Mouse (Mus musculus): ENCODE measurements around the gene Strbp. TPM values are rescaled to one million over a fixed set of nuclear protein-coding genes. Genes with fewer than 3 reads are reported as not detected.

The Strbp gene
- polyA plus RNA-seq, 1 experiment from 2014 or later: 27.5 TPM

GRCm38 (mm10) chr2:37556366-37556765 lies 147.3 kb downstream of the Strbp start:
- Histone ChIP-seq H3K4me1 (ENCODE audit: control insufficient read depth, insufficient read depth, low read length) (no peaks in the 10 kb centered on the region), H3K4me3 (ENCODE audit: low read length) (no peak overlapping the region), H3K9me3 (ENCODE audit: control insufficient read depth, low read length) (no peaks in the 10 kb centered on the region; the same call in 1 of the 2 replicates), H3K27ac (ENCODE audit: low read length) (no peak overlapping the region), H3K4me2 (ENCODE audit: low read depth, low read length) (no peak overlapping the region), H3K36me3 (ENCODE audit: control insufficient read depth, insufficient read depth, low read length) (peaks cover 18% of the 10 kb centered on the region), H3K9ac (ENCODE audit: low read depth, low read length) (no peak overlapping the region), H3K27me3 (replicated peaks; ENCODE audit: control insufficient read depth, insufficient read depth, low read length) (no peaks in the 10 kb centered on the region)
- 72% methylated on average over 2 of the region's 2 CpGs for WGBS
- no peak for ATAC-seq

DNA sequence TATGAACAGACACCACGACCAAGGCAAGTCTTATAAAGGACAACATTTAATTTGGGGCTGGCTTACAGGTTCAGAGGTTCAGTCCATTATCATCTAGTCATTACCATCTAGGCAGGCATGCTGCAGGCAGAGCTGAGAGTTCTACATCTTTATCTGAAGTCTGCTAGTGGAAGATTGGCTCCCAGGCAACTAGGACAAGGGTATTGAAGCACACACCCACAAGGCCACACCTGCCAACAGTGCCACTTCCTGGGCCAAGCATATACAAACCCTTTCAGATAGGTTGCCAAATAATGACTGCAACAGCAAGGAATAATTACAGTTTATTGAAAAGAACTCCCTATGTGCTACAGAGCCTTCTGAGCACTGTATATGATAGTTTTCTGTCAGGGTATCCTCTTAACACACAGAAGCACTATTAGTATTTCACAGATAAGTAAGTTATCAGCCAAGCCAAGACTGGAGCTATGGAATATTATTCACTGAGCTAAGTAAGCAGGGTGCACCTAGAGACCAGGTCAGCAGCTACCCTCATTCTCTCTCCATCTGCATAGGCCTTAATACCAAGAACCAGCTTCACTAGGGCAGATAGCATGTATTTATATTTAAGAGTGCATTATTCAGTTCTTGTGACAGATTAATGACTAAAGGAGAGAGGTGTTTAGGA lies 154.2 kb downstream of the Strbp start:
- Histone ChIP-seq H3K36me3 (ENCODE audit: control insufficient read depth, insufficient read depth, low read length) (peaks cover 3% of the 10 kb centered on the region), H3K4me3 (ENCODE audit: low read length) (no peak overlapping the region), H3K9ac (ENCODE audit: low read depth, low read length) (no peak overlapping the region), H3K27me3 (replicated peaks; ENCODE audit: control insufficient read depth, insufficient read depth, low read length) (no peaks in the 10 kb centered on the region), H3K9me3 (ENCODE audit: control insufficient read depth, low read length) (no peaks in the 10 kb centered on the region; the same call in 1 of the 2 replicates), H3K27ac (ENCODE audit: low read length) (no peak overlapping the region), H3K4me2 (ENCODE audit: low read depth, low read length) (no peak overlapping the region), H3K4me1 (ENCODE audit: control insufficient read depth, insufficient read depth, low read length) (no peaks in the 10 kb centered on the region)
- peak; percentile 74 for ATAC-seq
- 81% methylated on average over 1 of the region's 1 CpGs for WGBS

DNA sequence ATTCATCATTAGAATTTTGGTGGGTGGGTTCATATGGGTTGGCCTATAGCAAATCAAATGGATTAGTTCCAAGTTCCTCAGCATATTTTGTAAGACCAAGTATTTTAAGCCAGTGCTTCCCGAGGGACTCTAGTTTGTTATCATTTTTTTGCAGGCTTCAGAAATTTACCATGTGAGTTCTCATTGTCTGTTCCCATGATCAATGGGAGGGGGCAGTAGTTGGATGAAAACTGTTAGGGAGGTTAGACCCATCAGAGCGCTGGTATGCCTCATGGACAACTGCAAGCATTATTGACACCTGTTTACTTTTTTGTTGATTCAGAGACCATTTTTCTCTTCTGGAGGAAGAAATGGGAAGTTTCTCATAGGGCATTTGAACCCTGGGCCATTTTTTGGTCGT lies 172.0 kb downstream of the Strbp start:
- 80% methylated on average over 3 of the region's 3 CpGs for WGBS
- Histone ChIP-seq H3K9me3 (ENCODE audit: control insufficient read depth, low read length) (no peaks in the 10 kb centered on the region), H3K27me3 (replicated peaks; ENCODE audit: control insufficient read depth, insufficient read depth, low read length) (no peaks in the 10 kb centered on the region), H3K36me3 (ENCODE audit: control insufficient read depth, insufficient read depth, low read length) (0 out of 2 replicates have a peak, but pooled peaks cover 2% of the 10 kb centered on the region), H3K4me1 (ENCODE audit: control insufficient read depth, insufficient read depth, low read length) (no peaks in the 10 kb centered on the region), H3K4me2 (ENCODE audit: low read depth, low read length) (no peak overlapping the region), H3K9ac (ENCODE audit: low read depth, low read length) (no peak overlapping the region), H3K4me3 (ENCODE audit: low read length) (no peak overlapping the region), H3K27ac (ENCODE audit: low read length) (no peak overlapping the region)
- no peak for ATAC-seq

DNA sequence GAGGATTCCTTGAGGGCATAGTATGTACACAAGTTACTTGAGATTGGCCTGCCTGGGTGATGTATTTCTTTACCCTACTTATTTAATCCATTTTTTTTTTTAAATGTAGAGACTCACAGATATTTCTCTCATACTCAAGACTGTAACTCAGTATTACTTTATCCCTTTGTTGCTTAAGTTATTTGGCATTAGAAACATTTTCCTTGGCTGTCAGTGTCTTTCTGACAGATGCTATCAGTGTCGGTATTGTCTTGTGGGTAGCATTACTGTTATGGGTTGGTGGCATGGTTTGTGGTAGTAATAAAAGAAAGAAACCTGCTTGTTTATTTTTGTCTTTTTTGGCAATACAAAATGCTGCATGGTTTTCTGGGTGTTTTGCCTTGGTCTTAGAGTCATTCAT lies 172.9 kb downstream of the Strbp start:
- Histone ChIP-seq H3K4me3 (ENCODE audit: low read length) (no peak overlapping the region), H3K9me3 (ENCODE audit: control insufficient read depth, low read length) (no peaks in the 10 kb centered on the region), H3K27me3 (replicated peaks; ENCODE audit: control insufficient read depth, insufficient read depth, low read length) (no peaks in the 10 kb centered on the region), H3K27ac (ENCODE audit: low read length) (no peak overlapping the region), H3K4me2 (ENCODE audit: low read depth, low read length) (no peak overlapping the region), H3K36me3 (ENCODE audit: control insufficient read depth, insufficient read depth, low read length) (0 out of 2 replicates have a peak, but pooled peaks cover 2% of the 10 kb centered on the region), H3K9ac (ENCODE audit: low read depth, low read length) (no peak overlapping the region), H3K4me1 (ENCODE audit: control insufficient read depth, insufficient read depth, low read length) (no peaks in the 10 kb centered on the region)
- ATAC-seq: no peak
- 91% methylated on average over 1 of the region's 1 CpGs for WGBS

- 96% methylated on average over 2 of the region's 2 CpGs for WGBS
- Histone ChIP-seq H3K27ac (ENCODE audit: low read length) (no peak overlapping the region), H3K9ac (ENCODE audit: low read depth, low read length) (no peak overlapping the region), H3K27me3 (replicated peaks; ENCODE audit: control insufficient read depth, insufficient read depth, low read length) (no peaks in the 10 kb centered on the region), H3K4me3 (ENCODE audit: low read length) (no peak overlapping the region), H3K36me3 (ENCODE audit: control insufficient read depth, insufficient read depth, low read length) (0 out of 2 replicates have a peak, but pooled peaks cover 2% of the 10 kb centered on the region), H3K4me1 (ENCODE audit: control insufficient read depth, insufficient read depth, low read length) (no peaks in the 10 kb centered on the region), H3K9me3 (ENCODE audit: control insufficient read depth, low read length) (no peaks in the 10 kb centered on the region), H3K4me2 (ENCODE audit: low read depth, low read length) (no peak overlapping the region)
- peak; percentile 62; the same call in 1 of the 2 replicates for ATAC-seq
These were observed 174.3 kb downstream of the Strbp start for GRCm38 (mm10) chr2:37529397-37529796.

DNA sequence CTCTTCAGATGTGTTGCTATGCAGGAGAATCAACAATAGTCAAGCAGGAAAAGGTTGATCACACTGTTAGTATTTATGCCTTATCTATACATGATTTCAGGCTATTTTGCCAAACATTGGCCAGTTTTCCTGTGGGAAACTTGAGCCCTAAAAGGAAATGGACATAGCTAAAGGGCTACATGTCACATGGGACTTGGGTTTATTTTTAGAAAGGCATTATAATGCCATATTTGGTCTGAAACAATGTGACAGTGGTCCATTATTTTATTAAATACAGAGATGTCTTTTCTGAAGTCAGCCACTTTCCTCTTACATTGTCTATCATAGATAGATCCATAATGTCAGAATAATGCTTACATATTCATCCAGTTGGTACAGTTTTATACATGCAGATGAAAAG lies 176.1 kb downstream of the Strbp start:
- H3K4me2 ChIP-seq (ENCODE audit: low read depth, low read length): no peak overlapping the region
- no peak for ATAC-seq
- no peaks in the 10 kb centered on the region for H3K9me3 ChIP-seq (ENCODE audit: control insufficient read depth, low read length)
- H3K9ac ChIP-seq (ENCODE audit: low read depth, low read length): no peak overlapping the region
- H3K27me3 ChIP-seq (replicated peaks; ENCODE audit: control insufficient read depth, insufficient read depth, low read length): no peaks in the 10 kb centered on the region
- no peak overlapping the region for H3K27ac ChIP-seq (ENCODE audit: low read length)
- no peaks in the 10 kb centered on the region for H3K36me3 ChIP-seq (ENCODE audit: control insufficient read depth, insufficient read depth, low read length)
- no peak overlapping the region for H3K4me3 ChIP-seq (ENCODE audit: low read length)
- H3K4me1 ChIP-seq (ENCODE audit: control insufficient read depth, insufficient read depth, low read length): no peaks in the 10 kb centered on the region

GRCm38 (mm10) chr2:37519286-37519640 lies 184.4 kb downstream of the Strbp start:
- Histone ChIP-seq H3K4me1 (ENCODE audit: control insufficient read depth, insufficient read depth, low read length) (peaks cover 3% of the 10 kb centered on the region; the same call in 1 of the 2 replicates), H3K4me2 (ENCODE audit: low read depth, low read length) (no peak overlapping the region), H3K4me3 (ENCODE audit: low read length) (no peak overlapping the region), H3K27ac (ENCODE audit: low read length) (no peak overlapping the region), H3K27me3 (replicated peaks; ENCODE audit: control insufficient read depth, insufficient read depth, low read length) (no peaks in the 10 kb centered on the region), H3K9me3 (ENCODE audit: control insufficient read depth, low read length) (no peaks in the 10 kb centered on the region), H3K9ac (ENCODE audit: low read depth, low read length) (no peak overlapping the region), H3K36me3 (ENCODE audit: control insufficient read depth, insufficient read depth, low read length) (no peaks in the 10 kb centered on the region)
- ATAC-seq: peak; percentile 65
- 69% methylated on average over 1 of the region's 1 CpGs for WGBS

DNA sequence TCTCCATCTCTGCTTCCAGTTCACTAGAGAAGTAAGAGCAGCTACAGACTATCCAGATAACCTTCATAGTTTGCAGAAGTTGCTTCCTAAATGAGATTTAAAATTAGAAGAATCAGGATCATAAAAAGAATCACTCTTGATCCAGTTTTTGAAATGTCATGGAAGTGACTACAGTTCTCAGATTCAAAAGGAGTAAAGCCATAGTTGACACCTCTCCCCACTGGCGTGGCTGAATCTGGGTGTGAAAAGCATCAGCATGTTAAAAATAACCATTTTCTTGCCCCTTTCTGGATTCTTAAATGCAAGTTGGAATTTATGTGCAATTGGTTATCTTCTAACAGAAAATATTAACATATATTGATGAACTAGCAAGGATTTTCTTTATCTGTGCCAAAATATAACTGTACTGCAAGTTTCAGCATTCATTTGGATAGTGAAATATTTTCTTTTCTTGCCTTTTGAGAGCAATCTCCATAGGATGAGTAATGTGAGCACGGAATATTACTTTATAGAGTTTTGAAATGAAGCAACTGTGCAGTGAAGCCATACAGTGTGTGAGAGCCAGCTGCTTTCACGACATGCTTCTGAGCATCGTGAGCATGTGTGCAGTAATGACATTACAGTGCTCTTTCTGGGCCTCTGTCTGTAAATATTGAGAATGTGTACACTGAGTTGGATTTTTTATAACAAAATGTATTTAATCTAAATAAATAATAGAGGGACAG lies 184.9 kb downstream of the Strbp start:
- no peak overlapping the region for H3K27ac ChIP-seq (ENCODE audit: low read length)
- H3K9me3 ChIP-seq (ENCODE audit: control insufficient read depth, low read length): no peaks in the 10 kb centered on the region
- H3K4me3 ChIP-seq (ENCODE audit: low read length): no peak overlapping the region
- H3K4me1 ChIP-seq (ENCODE audit: control insufficient read depth, insufficient read depth, low read length): peaks cover 3% of the 10 kb centered on the region; the same call in 1 of the 2 replicates
- no peak overlapping the region for H3K4me2 ChIP-seq (ENCODE audit: low read depth, low read length)
- H3K9ac ChIP-seq (ENCODE audit: low read depth, low read length): no peak overlapping the region
- no peaks in the 10 kb centered on the region for H3K36me3 ChIP-seq (ENCODE audit: control insufficient read depth, insufficient read depth, low read length)
- ATAC-seq: peak; percentile 66
- WGBS: 63% methylated on average over 4 of the region's 4 CpGs
- no peaks in the 10 kb centered on the region for H3K27me3 ChIP-seq (replicated peaks; ENCODE audit: control insufficient read depth, insufficient read depth, low read length)

DNA sequence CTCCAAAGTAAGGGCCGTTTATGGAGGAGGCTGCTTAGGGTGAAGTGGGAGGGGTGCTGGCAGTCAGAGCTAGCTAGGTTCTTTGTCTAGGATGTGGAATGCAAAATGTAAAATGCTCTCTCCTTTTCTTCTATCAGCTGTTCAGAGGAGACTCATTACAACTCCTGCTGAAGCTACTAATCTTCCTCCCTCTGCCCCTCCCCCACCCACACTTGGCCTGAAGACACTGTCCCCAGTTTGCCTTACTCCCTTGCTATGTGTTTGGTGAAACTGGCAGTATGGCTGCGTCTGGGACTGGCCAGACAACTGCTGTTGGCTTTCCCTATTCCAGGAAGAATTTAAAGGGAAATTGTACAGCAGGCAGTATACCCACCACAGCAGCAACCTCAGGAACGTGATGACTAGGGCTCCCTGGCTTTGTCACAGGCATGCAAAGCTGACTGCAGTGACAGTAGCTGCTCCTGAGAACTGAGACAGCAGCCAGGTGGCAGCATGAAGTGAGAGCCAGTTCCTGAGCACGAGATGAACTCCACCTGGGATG lies 186.7 kb downstream of the Strbp start:
- Histone ChIP-seq H3K4me2 (ENCODE audit: low read depth, low read length) (no peak overlapping the region), H3K9me3 (ENCODE audit: control insufficient read depth, low read length) (no peaks in the 10 kb centered on the region), H3K27ac (ENCODE audit: low read length) (no peak overlapping the region), H3K9ac (ENCODE audit: low read depth, low read length) (no peak overlapping the region), H3K4me1 (ENCODE audit: control insufficient read depth, insufficient read depth, low read length) (peaks cover 3% of the 10 kb centered on the region; the same call in 1 of the 2 replicates), H3K36me3 (ENCODE audit: control insufficient read depth, insufficient read depth, low read length) (no peaks in the 10 kb centered on the region), H3K27me3 (replicated peaks; ENCODE audit: control insufficient read depth, insufficient read depth, low read length) (no peaks in the 10 kb centered on the region), H3K4me3 (ENCODE audit: low read length) (no peak overlapping the region)
- no peak for ATAC-seq
- WGBS: 50% methylated on average over 4 of the region's 4 CpGs
